Mouse (Mus musculus) erythroblast, embryonic 14.5 days (primary cell): ENCODE measurements around the gene Gucd1.

Experiments used
- GATA1 ChIP-seq: IDR thresholded peaks from 2 replicates; pipeline ENCODE4 v1.6.1; 2012; ENCODE audit warnings: low read length, inconsistent platforms, mixed read lengths
- TAL1 ChIP-seq: IDR thresholded peaks from 3 replicates; pipeline ENCODE4 v1.6.1; 2012; ENCODE audit warnings: low read length, inconsistent platforms, mixed read lengths

DNA sequence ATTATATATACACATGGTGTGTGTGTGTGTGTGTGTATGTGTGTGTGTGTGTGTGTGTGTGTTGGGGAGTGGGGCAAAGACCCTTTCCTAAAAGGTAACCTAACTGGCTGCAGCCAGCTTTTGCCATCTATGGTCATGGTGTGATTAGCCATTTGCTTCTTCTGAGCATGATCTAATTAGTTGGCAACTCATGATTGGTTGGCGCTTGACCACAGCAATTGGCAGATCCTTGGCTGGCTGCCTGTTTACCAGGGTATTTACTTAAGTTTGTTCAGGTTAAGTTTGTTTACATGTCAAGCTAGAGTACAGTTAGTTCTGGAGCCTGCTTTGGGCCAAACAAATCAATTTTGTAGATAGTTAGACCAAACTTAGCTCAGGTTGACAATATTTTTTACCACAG, 16.1 kb downstream of the Gucd1 start:
- TF ChIP-seq GATA1 = no peak
- TF ChIP-seq TAL1 = no peak
